Mouse (Mus musculus) adrenal gland, postnatal 4 days (tissue): ENCODE measurements around the gene Mrpl3. TPM values are rescaled to one million over a fixed set of nuclear protein-coding genes. Genes with fewer than 3 reads are reported as not detected.
"Not testable (repeated sequence)": the region's sequence is repeated elsewhere in the genome, so short reads cannot be mapped to it uniquely, and the experiment has no call there.

Experiments used
- DNase-seq, 2 experiments: peaks; one replicate each; pipeline ENCODE4 v3.0.0; 2021 to 2022; ENCODE audit warnings: low spot score in 2 of 2, mixed read lengths in 2 of 2
- total RNA-seq, 2 experiments: library from RNA; stranded (reverse); gene quantifications; 2 replicates each; pipeline ENCODE4 v1.2.3; 2021

The Mrpl3 gene
- total RNA-seq, 2 experiments from 2014 or later = 101 to 103 TPM

DNA sequence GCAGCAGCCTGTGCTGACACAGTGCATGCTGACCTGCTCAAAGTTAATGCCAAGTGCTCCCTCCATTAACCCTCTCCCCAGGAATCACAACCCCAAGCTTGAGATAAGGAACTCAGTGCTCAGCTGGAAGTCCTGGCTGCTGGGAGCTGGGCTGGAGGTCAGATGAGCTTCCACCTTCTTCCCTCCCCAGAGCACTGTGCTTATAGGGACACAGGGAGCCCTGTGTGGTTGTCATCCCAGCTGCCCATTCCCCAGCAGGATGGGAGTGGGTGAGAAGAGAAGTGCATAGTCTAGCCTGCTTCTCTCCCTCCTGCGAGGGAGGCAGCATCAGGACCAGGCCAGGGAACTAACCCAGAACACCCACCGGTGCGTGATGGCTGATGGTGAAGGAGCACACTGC, 72.2 kb downstream of the Mrpl3 start:
- DNase-seq = not testable (repeated sequence)

Other genes with a start within 250 kb of the Mrpl3 start
- 10 to 100 TPM; 20.5 to 23.2 TPM for gene Nudt16, start 78.6 kb downstream of the Mrpl3 start, total RNA-seq
- not detected for gene 1700080E11Rik, start 91.9 kb downstream of the Mrpl3 start, total RNA-seq